Mouse (Mus musculus) lung, adult 2 months (tissue): ENCODE data around the gene Tprn.

Experiments used
- CTCF ChIP-seq: fragments of 200-500 bp; IDR thresholded peaks from 2 replicates; pipeline ENCODE4 v1.5.1; 2011; ENCODE audit warnings: mild to moderate bottlenecking, low read length, control low read depth; ENCODE audit not compliant: insufficient read depth
- POLR2A ChIP-seq: fragments of 200-500 bp; IDR thresholded peaks from 2 replicates; pipeline ENCODE4 v1.6.1; 2011; ENCODE audit warnings: low read depth, mild to moderate bottlenecking, control low read depth, low read length, borderline replicate concordance; ENCODE audit errors: extremely low read depth

GRCm38 (mm10) chr2:25303931-25304656 is 41.7 kb downstream of the Tprn start:
- TF ChIP-seq POLR2A (no peak), CTCF (no peak)
